Mouse (Mus musculus): ENCODE measurements around the gene Slc9a3. TPM values are rescaled to one million over a fixed set of nuclear protein-coding genes. Genes with fewer than 3 reads are reported as not detected.

The Slc9a3 gene
- total and polyA plus RNA-seq, 3 experiments: 0.11 TPM; not detected in 2

- H3K4me1 ChIP-seq (ENCODE audit: insufficient read depth, low read depth, low read length): peaks cover 15% of the 10 kb centered on the region
- H3K9me3 ChIP-seq (replicated peaks): no peaks in the 10 kb centered on the region
- H3K36me3 ChIP-seq (replicated peaks): peaks cover 33% of the 10 kb centered on the region
- peaks cover 16% of the 10 kb centered on the region for H3K27me3 ChIP-seq (ENCODE audit: insufficient read depth, low read length)
- TF ChIP-seq GATA2 (IDR thresholded peaks at IDR 0.05; ENCODE audit: borderline replicate concordance, low read depth, low read length): no peak
- TF ChIP-seq GATA1 (IDR thresholded peaks at IDR 0.05; ENCODE audit: borderline replicate concordance, low read length): no peak
- TF ChIP-seq POLR2AphosphoS5 (IDR thresholded peaks at IDR 0.05; ENCODE audit: insufficient replicate concordance, low read depth, low read length): no peak
- no peak for TF ChIP-seq TAL1 (conservative IDR thresholded peaks at IDR 0.05; ENCODE audit: low read depth, low read length)
- TF ChIP-seq CTCF (IDR thresholded peaks at IDR 0.05; ENCODE audit: low read depth, low read length): no peak
- DNase-seq (ENCODE audit: low spot score): no peak
- H3K4me3 ChIP-seq (ENCODE audit: low read depth, low read length): peak overlapping the region; percentile 62; the same call in 1 of the 2 replicates
- no peak for ATAC-seq (ENCODE audit: extremely low read depth, insufficient number of reproducible peaks, low FRiP score, poor library complexity, severe bottlenecking)
These were observed 45.8 kb downstream of the Slc9a3 start for GRCm38 (mm10) chr13:74167057-74167413.

- H3K9me3 ChIP-seq (replicated peaks): no peaks in the 10 kb centered on the region
- no peak overlapping the region for H3K4me3 ChIP-seq (ENCODE audit: low read depth, low read length)
- H3K27me3 ChIP-seq (ENCODE audit: insufficient read depth, low read length): peaks cover 16% of the 10 kb centered on the region
- H3K36me3 ChIP-seq (replicated peaks): peaks cover 35% of the 10 kb centered on the region
- peaks cover 15% of the 10 kb centered on the region for H3K4me1 ChIP-seq (ENCODE audit: insufficient read depth, low read depth, low read length)
- ATAC-seq (ENCODE audit: extremely low read depth, insufficient number of reproducible peaks, low FRiP score, poor library complexity, severe bottlenecking) (no peak), DNase-seq (ENCODE audit: low spot score) (no peak)
- TF ChIP-seq TAL1 (conservative IDR thresholded peaks at IDR 0.05; ENCODE audit: low read depth, low read length) (no peak), GATA1 (IDR thresholded peaks at IDR 0.05; ENCODE audit: borderline replicate concordance, low read length) (no peak), POLR2AphosphoS5 (IDR thresholded peaks at IDR 0.05; ENCODE audit: insufficient replicate concordance, low read depth, low read length) (no peak)
These were observed 46.2 kb downstream of the Slc9a3 start for GRCm38 (mm10) chr13:74167492-74167891.

GRCm38 (mm10) chr13:74169446-74170164, 48.3 kb downstream of the Slc9a3 start:
- ATAC-seq (ENCODE audit: extremely low read depth, insufficient number of reproducible peaks, low FRiP score, poor library complexity, severe bottlenecking) (no peak), DNase-seq (ENCODE audit: low spot score) (no peak)
- Histone ChIP-seq H3K4me3 (ENCODE audit: low read depth, low read length) (no peak overlapping the region), H3K9me3 (replicated peaks) (no peaks in the 10 kb centered on the region), H3K27me3 (ENCODE audit: insufficient read depth, low read length) (peaks cover under 1% of the 10 kb centered on the region; the same call in 1 of the 2 replicates), H3K4me1 (ENCODE audit: insufficient read depth, low read depth, low read length) (peaks cover 15% of the 10 kb centered on the region), H3K36me3 (replicated peaks) (peaks cover 56% of the 10 kb centered on the region)
- TF ChIP-seq POLR2AphosphoS5 (IDR thresholded peaks at IDR 0.05; ENCODE audit: insufficient replicate concordance, low read depth, low read length) (no peak), GATA1 (IDR thresholded peaks at IDR 0.05; ENCODE audit: borderline replicate concordance, low read length) (no peak), GATA2 (IDR thresholded peaks at IDR 0.05; ENCODE audit: borderline replicate concordance, low read depth, low read length) (no peak), TAL1 (conservative IDR thresholded peaks at IDR 0.05; ENCODE audit: low read depth, low read length) (no peak), CTCF (IDR thresholded peaks at IDR 0.05; ENCODE audit: low read depth, low read length) (no peak)

- no peak for DNase-seq (ENCODE audit: low spot score)
- no peaks in the 10 kb centered on the region for H3K9me3 ChIP-seq (replicated peaks)
These were observed 50.8 kb downstream of the Slc9a3 start for GRCm38 (mm10) chr13:74172036-74172435.

GRCm38 (mm10) chr13:74183011-74183695, 61.9 kb downstream of the Slc9a3 start:
- ATAC-seq (ENCODE audit: extremely low read depth, insufficient number of reproducible peaks, low FRiP score, poor library complexity, severe bottlenecking) (no peak), DNase-seq (ENCODE audit: low spot score) (no peak)
- H3K4me1 ChIP-seq (ENCODE audit: insufficient read depth, low read depth, low read length): no peaks in the 10 kb centered on the region
- H3K36me3 ChIP-seq (replicated peaks): peaks cover 63% of the 10 kb centered on the region
- TF ChIP-seq POLR2AphosphoS5 (IDR thresholded peaks at IDR 0.05; ENCODE audit: insufficient replicate concordance, low read depth, low read length) (no peak), GATA1 (IDR thresholded peaks at IDR 0.05; ENCODE audit: borderline replicate concordance, low read length) (no peak), GATA2 (IDR thresholded peaks at IDR 0.05; ENCODE audit: borderline replicate concordance, low read depth, low read length) (no peak), CTCF (IDR thresholded peaks at IDR 0.05; ENCODE audit: low read depth, low read length) (no peak), TAL1 (conservative IDR thresholded peaks at IDR 0.05; ENCODE audit: low read depth, low read length) (no peak)
- no peaks in the 10 kb centered on the region for H3K9me3 ChIP-seq (replicated peaks)
- no peaks in the 10 kb centered on the region for H3K27me3 ChIP-seq (ENCODE audit: insufficient read depth, low read length)
- no peak overlapping the region for H3K4me3 ChIP-seq (ENCODE audit: low read depth, low read length)

More at GRCm38 (mm10) chr13:74172036-74172435, 50.8 kb downstream of the Slc9a3 start:
- Histone ChIP-seq H3K36me3 (replicated peaks) (peaks cover 75% of the 10 kb centered on the region), H3K27me3 (ENCODE audit: insufficient read depth, low read length) (no peaks in the 10 kb centered on the region), H3K4me1 (ENCODE audit: insufficient read depth, low read depth, low read length) (peaks cover 2% of the 10 kb centered on the region), H3K4me3 (ENCODE audit: low read depth, low read length) (no peak overlapping the region)
- TF ChIP-seq POLR2AphosphoS5 (IDR thresholded peaks at IDR 0.05; ENCODE audit: insufficient replicate concordance, low read depth, low read length) (no peak), GATA2 (IDR thresholded peaks at IDR 0.05; ENCODE audit: borderline replicate concordance, low read depth, low read length) (no peak), TAL1 (conservative IDR thresholded peaks at IDR 0.05; ENCODE audit: low read depth, low read length) (no peak), GATA1 (IDR thresholded peaks at IDR 0.05; ENCODE audit: borderline replicate concordance, low read length) (no peak), CTCF (IDR thresholded peaks at IDR 0.05; ENCODE audit: low read depth, low read length) (no peak)
- ATAC-seq (ENCODE audit: extremely low read depth, insufficient number of reproducible peaks, low FRiP score, poor library complexity, severe bottlenecking): no peak

- no peaks in the 10 kb centered on the region for H3K4me1 ChIP-seq (ENCODE audit: insufficient read depth, low read depth, low read length)
- H3K36me3 ChIP-seq (replicated peaks): peaks cover 66% of the 10 kb centered on the region
- DNase-seq (ENCODE audit: low spot score) (no peak), ATAC-seq (ENCODE audit: extremely low read depth, insufficient number of reproducible peaks, low FRiP score, poor library complexity, severe bottlenecking) (no peak)
- H3K9me3 ChIP-seq (replicated peaks): no peaks in the 10 kb centered on the region
- no peak overlapping the region for H3K4me3 ChIP-seq (ENCODE audit: low read depth, low read length)
- no peak for TF ChIP-seq POLR2AphosphoS5 (IDR thresholded peaks at IDR 0.05; ENCODE audit: insufficient replicate concordance, low read depth, low read length)
- H3K27me3 ChIP-seq (ENCODE audit: insufficient read depth, low read length): no peaks in the 10 kb centered on the region
These were observed 71.4 kb downstream of the Slc9a3 start for GRCm38 (mm10) chr13:74192613-74193012.
